Mouse (Mus musculus) fibroblast of lung, adult 2 months (primary cell): ENCODE measurements around the gene Dusp5.

ENCODE experiments used
- DNase-seq: peaks from one replicate; pipeline ENCODE4 v3.0.0-alpha.2; 2011; ENCODE audit warnings: low read depth

The Dusp5 gene

DNA sequence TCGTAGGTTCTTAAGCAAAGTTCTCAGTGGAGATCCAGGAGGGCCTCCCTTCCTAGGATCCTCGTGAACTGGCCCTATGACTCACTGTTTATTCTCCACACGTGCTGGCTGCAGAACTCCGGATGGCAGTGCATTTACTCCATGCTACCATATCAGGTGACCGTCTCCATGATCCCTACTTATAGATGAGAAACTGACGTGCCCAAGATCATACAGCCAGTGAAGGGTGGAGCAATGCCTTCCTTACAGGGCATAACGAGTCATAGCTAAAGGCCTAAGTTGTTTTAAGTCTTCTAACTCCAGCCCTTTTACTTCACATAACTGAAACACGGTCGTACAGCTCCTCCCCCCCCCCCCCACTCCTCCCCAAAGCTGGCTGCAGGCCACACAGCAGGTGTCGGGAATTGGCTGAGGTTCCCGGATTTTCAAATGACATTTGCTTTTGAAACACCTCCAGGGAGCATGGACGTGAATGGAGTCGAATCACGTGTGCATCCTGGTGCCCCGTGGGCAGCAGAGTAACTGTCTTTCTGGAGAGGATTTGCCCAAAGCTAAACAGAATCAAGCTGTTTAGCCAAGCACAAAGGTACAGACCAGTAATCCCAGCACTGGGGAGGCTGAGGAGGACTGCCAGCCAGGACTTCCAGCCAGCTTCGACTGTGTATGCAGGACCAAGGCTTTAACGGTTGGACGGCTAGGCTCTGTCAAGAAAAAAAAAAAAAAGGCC is 11.4 kb upstream of the Dusp5 start:
- no peak for DNase-seq

DNA sequence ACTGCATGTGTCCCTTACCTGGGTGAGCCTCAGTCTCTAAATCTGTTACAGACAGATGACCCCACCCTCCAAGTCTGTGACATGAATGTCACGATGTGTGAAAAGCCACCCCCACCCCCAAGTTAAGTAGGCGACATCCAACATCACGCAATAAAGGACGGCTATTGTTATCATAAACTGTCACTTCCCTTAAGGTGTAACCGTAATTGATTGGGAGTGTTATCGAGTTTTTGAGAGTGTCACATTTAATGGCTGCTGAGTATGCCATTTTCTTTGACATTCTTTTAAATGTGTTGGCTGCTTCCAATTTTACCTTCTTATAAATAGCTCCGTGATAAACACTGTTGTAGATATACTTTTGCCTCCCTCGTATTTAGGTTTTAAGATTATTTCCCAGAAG is 9.4 kb upstream of the Dusp5 start:
- DNase-seq = no peak

DNA sequence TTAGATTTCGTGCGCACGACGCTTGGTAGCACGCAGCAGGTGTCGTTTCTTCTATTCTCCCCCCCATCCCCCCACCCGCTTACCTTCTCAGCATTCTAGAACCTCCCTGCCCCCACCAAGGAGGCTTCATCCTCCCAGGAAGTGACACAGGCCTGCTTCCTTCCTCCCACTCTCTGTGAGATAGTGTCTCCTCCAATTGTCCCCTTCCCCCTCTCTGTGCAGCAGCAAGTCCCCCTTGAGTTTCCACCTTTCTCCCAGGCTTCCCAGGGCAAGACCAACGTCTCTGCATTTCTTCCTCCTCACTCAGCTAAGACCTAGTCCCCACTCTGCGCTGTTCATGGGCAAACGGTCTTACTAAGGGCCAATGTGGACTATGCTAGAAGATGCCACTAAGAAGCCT is 8.9 kb upstream of the Dusp5 start:
- DNase-seq = no peak

DNA sequence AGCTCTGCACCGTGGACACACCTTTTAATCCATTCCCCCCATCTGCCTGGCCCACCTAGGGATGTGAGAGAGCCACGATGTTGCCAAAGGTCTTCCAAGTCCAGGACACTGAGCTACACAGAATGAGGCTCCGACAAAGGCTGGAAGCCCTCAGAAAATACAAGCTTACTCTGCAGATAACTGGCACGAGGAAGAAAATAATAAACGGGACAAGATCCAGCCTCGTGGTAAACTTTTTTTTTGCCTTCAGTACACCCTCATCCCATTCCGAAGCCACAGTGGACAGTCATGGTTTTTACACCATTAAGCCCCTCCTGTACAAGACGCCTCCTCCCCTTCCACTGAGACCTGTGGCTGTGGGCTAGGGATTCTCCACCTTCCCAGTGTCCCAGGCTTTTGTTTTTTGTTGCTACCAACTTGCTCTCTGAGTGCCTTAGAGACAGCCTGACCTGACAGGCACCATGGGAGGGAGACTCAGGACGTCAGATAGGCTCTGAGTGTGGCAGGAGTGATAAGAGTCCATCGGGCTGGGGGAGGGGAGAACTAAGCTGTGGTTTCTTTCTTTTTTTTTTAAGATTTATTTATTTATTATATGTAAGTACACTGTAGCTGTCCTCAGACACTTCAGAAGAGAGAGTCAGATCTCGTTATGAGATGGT is 7.6 kb upstream of the Dusp5 start:
- no peak for DNase-seq

DNA sequence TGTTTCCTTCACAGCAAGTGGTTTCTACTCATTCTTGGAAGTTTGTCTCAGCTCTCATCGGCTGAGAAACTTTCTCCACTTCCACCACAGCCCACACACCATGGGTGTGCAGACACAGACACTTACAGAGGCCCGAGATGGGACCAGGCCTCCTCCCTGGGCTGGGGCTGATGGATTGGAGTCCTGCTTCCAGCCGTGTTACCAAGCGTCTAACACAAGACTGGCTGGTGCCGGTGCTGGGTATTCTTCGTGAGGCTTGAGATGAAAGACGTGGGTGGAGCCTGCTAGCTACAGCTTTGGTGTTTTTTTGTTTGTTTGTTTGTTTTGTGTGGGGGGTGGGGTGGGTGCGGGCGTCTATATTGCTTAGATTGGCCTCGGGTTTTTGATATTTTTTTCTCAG is 1.4 kb upstream of the Dusp5 start:
- DNase-seq = no peak

DNA sequence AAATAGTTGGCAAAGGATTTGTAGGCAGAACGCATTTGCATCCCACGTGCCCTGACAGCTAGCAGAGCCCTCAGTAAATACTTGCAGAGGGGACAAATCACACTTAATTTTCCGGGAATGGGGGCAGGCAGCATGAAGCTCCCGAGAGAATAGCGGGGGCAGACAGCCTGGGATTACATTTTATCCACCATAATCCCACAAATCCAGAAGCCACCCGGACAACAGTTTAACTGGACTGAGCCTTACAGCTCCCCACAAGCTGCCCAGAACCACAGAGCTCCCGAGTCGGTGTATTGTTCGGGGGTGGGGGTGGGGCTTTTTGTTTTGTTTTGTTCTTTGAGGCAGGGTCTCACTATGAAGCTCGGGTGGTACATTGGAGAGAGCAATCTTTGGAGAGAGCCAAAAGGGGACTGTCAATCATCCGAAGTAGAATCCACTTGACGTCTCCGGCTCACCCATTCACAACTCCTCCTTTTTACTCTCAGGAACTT is 733 bp upstream of the Dusp5 start:
- no peak for DNase-seq

DNA sequence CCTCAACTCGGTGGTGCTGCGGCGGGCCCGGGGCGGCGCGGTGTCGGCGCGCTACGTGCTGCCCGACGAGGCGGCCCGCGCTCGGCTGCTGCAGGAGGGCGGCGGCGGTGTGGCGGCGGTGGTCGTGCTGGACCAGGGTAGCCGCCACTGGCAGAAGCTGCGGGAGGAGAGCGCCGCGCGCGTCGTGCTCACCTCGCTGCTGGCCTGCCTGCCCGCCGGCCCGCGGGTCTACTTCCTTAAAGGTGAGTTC is 471 bp downstream of the Dusp5 start:
- DNase-seq = no peak

DNA sequence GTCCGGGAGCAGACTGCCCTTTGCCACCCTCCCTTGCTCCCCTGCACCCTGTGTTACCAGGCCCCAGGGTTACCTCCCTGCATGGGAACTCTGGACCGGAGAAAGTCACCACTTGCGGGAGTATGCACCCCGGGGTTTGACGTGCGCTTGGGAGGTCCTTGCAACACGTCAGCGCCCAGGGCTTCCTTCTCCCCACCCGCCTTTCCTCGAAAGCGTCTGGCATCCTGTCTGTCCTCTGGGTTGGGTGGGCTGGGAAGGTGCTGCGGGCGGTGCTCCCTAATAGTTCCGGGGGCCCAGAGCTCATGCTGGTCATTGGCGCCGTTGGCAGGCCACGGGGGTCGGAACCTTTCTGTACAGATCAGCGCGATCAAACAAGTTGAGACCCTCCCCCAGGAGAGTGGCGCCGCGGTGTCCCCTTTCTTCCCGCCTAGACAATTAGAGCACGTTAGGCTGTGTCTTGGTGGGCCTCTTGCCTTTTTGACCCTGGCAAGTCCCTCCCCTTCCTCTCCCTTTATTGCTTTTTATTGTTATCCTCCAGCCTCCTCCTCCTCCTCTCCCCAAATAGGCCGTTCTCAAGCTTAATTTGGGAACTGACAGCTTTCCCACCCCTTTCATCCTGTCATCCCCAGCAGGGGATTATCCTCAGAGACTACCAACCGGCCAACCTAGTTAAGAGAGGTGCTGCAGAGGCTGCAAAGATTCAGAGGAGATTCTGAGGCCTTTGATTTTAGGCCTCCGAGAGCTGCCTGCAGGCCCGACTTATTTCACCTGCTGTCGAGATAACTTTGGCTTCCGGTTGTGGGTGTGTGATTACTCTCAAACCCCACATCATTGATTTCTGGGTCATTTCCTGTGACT is 1.0 kb downstream of the Dusp5 start:
- no peak for DNase-seq

DNA sequence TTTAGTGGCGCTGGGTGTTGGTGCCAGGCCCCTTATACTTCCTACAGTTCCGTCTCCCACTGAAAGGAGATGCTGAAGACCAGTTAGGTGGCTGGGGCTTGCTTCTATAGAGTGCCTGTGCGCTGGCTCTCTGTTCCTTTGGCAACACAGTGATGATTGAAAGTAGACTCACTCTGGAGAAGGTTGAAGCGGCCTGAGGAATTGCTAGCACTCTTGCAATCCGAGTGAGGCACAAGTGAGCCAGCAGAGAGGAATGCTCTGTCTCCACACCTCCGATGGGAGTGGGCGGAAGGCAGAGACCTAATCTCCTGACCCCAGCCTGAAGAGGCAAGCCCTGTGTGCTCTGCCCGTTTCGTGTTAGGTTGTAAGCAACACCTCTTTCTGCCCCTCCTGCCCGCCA is 2.5 kb downstream of the Dusp5 start:
- DNase-seq = peak; percentile 50

DNA sequence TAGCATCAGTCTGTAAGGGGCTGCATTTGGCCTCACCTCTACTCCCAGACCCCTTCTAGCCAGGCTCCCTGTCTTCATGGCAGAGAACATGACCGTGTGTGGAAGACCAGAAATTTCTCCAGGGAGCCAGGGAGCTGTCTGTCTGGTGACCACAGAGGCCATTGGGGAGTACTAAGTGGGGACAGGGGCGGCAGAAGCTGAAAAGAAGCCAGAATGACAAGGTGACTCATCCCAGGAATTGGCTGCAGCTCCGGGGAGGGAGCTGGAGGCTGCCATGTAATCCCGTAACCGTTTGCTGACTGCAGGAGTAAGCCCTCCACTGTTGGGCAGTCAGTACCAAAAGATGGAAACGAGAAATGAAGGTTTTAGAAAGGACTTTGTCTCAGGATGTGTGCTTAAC is 3.1 kb downstream of the Dusp5 start:
- DNase-seq = peak; percentile 68

DNA sequence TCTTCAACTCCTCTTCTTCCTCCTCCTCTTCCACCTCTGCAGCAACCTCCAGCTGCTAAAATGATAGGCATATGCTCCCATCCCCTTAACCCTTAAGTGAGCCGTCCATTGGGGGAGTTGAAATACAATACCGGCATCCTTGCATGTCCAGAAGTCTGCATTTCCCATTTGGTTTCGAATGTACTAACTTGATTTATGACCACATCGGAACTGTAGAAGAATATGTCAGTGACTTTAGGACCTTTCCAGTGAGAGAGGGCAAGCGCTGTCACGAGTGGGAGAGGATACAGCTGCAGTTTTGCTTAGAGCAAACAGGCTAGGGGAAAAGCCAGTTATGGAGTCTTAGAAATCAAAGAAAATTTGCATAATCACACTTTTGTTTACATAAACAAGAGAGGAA is 3.8 kb downstream of the Dusp5 start:
- no peak for DNase-seq

DNA sequence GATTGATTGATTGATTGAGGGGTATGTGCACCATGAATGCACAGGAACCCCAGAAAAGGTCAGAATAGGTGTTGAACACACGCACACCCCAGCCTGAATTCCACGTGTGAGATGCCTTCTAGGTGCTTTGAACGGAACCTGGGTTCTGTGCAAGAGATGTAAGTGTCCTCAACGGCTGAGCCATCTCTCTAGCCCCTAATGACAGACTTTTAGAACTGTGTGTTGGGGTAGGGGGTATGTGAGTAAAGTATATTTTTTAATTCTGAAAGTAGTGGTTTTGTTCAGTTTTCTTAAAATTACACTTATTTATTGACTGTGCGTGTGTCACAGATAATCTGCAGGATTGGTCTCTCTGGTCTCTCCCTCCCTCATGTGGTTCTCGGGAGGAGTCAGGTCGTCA is 4.3 kb downstream of the Dusp5 start:
- no peak for DNase-seq

DNA sequence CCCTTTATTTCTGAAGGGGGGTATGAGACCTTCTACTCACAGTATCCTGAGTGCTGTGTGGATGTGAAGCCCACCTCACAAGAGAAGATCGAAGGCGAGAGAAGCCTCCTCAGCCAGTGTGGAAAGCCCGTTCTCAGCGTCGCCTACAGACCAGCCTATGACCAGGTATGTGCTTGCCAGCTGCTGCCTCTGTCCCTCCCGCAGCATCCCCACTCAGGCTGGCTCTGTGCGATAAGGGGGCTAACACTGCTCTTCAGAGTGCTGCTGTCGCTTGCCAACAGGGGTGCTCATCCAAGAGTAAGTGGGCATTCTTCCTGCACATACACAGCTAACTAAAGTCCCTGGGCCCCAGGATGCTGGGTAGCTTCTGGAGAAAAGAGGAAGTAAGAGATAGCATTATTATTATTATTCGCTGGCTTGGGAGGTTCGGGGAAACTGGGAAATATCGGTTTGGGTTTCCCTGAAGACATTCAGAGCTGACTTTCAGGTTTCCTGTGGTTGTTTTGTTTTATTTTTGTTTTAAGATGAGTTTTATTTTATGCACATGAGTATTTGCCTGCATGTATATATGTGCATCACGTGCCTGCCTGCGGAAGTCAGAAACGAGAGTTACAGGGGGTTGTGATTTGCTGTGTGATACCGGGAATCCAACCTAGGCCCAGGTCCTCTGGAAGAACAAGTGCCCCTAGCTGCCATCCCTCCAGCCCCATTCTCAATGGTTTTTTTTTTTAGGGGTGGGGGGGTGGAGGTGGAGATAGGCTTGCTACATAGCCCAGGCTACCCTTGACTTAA is 5.1 kb downstream of the Dusp5 start:
- DNase-seq = no peak

DNA sequence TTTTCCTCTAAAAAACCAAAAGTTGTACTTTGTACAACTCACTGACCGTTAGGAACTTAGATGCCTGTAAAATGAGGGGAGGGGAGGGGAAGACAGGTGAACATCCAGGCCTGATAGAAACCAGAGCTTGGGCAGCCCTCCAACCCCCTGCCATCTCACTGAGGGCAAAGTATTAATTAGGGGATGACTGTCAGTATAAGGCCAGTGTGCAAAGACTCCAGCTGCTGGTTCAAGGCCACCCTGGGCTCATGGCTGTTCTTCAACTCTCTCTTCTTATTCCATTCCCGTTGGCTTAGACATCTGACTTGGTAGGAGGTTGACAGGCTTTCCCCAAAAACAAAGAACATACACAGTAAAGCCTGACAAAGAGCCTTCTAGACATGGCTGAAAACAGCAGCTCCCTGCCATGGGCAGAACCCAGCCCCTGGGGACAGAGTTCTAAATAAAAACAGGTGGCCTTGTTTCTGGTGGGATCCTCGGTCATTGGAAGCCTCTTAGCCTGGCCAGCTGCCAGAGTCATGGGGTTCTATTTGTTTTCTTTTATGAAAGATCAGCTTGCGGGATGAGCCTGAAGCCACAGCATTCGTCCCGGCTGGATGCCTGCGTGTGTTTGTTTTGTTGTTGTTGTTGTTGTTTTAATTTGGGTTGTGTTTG is 6.0 kb downstream of the Dusp5 start:
- DNase-seq = no peak

DNA sequence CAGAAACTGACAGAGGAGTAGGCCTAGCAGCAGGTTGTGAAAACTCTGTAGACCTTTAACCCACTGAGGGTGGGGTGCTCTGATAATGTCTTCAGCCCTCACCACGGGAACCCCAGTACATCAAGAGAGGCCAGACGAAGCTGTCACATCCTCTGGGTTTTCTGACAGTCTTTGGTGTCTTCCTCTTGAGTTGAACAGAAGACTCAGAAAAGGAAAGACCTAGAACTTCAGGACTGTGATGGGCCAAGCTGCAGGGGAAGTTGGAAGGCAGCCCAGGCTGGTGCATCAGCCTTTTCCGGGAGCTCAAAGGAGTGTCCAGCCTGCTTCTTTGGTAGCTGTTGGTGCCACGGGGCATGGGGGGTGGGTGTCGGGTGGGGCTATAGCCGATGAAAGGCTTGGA is 6.5 kb downstream of the Dusp5 start:
- no peak for DNase-seq

DNA sequence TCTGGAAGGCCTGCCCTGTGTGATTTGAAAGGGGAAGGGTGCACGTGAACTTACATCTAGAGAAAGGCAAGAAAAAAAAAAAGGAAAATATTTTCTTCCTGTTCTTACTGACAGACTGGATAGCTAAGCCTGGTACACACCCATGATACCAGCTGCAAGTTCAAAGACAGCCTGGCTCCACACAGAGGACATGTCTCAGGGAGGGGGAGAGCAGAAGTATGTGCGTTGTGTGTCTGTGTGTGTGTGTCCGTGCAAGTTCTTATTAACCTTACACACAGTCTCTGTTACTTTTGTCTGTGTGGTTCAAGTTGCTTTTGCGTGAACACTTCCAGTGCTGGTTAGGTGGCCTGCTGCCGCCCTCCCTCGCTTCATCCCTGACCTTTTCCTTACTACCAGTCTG is 7.3 kb downstream of the Dusp5 start:
- DNase-seq = no peak

DNA sequence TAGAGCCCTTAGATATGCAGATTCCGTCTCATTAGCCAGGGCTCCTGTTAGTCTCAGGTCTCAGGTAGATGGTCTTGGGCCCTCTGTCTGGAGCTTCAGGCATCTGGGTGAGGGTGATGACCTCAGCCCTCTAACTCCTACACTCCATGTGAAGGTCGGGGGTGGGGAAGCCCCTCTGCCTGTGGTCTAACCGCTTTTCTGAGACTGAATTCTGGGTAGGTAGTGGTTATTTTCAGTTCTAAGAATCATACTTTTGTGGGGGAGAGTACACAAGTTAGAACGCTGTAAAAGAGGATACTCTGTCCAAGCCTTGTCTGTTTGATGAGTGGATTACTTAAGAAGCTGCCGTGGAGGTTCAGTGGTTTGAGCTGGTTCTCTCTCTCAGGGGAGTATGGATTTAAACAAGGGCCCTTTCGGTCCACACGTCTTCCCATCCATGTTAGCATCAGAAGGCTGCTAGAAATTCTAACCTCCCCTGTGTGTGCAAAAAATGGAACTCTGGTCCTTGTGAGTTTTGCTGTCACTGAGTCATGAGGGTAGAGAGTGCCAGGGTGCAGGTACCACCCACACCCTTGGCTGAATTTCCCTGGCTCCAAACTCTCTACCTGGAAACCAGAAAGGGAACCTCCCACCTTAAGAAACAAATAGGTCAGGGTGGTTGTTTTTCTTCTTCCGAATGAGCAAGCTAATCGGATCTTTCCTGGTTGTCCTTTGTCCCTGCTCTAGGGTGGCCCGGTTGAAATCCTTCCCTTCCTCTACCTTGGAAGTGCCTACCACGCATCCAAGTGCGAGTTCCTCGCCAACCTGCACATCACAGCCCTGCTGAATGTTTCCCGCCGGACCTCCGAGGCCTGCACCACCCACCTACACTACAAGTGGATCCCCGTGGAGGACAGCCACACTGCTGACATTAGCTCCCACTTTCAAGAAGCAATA is 8.1 kb downstream of the Dusp5 start:
- DNase-seq = no peak

DNA sequence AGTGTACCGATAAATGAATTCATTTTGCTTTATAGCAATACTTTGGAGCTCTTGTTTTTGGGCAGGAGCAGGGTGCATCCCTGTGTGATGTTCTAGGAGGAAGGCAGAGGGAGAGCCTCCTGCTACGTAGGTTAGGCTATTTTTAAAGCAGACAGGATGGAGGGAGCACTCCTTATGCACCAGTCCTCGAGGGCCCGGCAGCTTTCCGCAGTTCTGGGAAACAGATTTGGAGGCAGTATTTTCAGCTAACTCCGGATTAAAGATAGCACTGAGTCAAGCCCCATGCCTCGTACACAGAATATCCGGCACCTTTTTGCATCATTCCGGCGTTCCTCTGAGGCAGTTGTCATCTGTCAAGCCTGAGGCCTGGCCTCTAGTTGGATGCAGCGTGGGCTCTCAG is 9.1 kb downstream of the Dusp5 start:
- no peak for DNase-seq

DNA sequence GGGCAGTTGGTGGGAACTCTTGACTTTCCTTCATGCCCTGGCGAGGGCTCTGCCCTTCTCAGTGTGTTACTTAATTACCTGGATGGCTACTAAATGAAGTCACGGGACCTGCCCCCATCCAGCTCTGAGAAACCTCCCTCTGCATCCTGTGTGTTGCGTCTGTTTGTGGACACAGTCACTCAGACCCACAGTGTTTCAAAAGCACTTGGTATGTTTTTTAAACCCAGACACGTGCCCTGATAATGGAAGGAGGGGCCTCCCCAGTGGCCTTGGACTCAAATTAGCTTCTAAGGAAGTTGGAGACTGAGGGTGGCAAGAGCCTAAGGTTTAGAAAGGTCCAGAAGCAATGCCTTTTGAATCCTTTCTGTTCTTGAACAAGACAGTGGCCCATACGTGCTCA is 9.9 kb downstream of the Dusp5 start:
- no peak for DNase-seq

DNA sequence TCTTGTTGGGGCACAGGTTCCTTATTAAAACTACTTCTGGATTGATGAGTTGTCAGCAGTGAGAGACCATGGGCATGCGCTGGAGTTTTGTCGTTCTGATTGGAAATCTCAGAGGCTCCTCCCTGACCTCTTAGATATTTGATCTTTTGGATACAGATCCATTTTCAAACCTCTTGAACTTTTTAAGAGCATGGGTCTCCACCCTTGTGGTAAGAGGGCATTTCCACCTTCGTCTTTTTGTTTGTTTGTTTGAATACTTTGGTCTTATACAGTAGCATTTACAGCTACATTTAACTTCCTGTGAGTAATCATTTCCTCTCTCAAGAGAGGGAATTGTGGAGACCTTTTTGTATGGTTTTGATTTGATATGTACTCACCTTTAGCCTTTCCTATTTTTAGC is 10.4 kb downstream of the Dusp5 start:
- DNase-seq = no peak

DNA sequence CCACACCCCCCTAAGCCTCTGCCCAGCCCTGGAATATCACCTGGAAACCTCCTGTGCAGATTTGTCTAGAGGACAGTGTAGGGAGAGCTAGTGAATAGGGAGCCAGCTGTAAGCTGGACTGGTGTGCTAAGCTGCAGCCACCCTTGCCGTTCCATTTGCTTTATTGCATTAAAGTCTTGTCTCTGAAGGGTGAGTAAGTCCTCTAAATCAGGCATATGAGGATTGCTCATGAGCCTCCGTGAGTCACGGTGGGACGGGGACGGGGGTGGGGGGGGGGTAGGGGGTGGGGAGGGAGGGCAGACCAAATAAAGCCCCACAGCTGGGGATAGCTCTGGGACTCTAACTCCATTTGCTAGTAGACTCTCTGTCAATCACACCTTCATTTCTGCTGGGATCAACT is 14.7 kb downstream of the Dusp5 start:
- DNase-seq = no peak
